Mouse (Mus musculus) ZHBTc4 (cell line): ENCODE measurements around the gene Lrrc32.

ENCODE experiments used
- DNase-seq: peaks from one replicate; pipeline ENCODE4 v3.0.0-alpha.2; 2011; ENCODE audit warnings: low read depth, low spot score

Gene Lrrc32

DNA sequence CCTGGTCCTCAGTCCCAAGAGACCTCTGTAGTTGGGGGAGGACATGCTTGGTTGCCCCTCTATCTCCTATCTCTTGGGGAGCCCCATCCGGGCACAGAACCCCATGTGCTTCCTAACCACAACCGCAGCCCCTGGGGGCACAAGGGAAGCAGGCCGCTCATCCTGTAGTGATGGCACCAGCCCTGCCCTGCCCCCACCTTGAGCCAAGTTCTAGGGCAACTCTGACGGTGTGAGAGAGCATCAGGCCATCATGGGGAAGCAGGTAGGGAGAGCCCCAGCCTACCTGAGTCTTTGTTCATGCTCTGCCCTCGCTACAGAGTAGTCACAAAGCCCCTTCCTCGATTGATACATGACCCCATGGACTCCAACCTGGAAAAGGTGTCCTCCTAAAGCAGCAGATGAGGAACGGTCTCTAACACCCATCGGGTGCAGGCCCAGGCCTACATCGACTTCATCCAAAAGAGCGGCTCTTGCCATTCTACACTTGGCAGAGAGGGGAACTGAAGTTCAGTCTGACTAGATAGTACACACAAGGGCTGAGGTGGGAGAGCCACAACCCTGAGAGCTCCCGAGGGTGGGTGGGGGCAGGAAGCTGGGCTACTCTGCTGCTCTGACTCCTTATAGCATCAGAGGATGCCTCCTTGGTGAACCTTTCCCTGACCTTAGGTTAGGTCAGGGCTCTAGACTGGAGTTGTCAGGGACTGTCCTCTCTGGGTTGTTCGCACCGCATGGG is 519 bp upstream of the Lrrc32 start:
- no peak for DNase-seq

DNA sequence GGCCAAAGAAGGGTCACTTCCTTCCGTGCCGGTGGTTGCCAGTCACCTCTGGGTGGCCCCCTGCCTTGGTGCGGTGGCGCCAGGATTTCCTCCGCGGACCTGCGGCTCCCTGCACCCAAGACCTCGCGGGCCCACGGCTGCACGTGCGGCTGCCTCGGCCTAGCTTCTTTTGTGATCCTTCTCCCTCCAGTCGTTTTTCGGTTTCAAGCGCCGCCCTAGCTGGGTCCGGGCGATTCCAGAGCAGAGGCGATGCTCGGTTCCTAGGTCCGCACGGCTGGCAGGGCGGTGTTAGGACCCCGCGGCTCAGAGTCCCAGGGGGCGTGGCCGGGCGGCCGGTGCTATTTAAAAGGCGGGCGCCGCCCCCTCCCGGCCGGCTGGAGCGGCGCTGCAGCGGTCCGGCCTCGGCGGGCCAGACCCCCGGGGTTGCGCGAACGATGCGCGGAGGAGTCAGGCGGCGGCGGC is 571 bp downstream of the Lrrc32 start:
- peak; percentile 87 for DNase-seq

DNA sequence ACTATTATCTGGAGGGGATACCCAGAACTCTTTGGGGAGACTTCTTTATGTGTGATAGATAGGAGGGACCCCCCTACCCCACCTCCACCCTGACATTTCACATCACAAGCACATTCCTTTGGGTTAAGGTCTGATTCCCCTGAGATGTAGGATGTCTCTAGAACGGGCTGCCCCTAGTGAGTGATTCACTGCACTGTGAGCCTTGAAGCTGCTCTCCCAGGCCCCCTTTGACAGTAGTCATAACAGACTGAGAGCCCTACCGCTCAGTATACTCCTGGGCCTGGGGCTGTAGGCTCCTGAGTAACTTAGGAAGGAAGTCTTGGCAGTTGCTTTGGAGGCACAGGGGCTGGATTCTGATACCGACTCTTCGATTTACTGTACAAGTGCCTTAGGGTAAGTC is 1.2 kb downstream of the Lrrc32 start:
- DNase-seq, result no peak

DNA sequence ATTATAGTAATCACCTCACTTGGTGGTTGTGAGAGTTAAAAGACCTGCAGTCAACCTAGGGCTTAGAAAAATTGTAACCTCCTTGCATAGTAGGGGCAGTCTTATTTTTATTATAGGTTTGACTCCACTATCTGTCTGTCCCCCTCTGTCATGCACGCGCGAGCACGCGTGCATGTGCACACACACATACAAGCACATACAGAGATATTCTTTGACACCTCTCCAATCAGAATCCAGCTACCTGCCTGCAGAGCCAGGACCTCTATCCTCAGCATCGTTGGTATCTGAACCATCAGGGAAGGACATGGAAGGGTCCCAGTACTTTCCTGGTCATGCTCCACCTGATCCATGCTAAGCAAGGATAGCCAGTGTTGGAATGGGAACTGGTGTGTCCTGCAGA is 1.8 kb downstream of the Lrrc32 start:
- DNase-seq, result no peak

DNA sequence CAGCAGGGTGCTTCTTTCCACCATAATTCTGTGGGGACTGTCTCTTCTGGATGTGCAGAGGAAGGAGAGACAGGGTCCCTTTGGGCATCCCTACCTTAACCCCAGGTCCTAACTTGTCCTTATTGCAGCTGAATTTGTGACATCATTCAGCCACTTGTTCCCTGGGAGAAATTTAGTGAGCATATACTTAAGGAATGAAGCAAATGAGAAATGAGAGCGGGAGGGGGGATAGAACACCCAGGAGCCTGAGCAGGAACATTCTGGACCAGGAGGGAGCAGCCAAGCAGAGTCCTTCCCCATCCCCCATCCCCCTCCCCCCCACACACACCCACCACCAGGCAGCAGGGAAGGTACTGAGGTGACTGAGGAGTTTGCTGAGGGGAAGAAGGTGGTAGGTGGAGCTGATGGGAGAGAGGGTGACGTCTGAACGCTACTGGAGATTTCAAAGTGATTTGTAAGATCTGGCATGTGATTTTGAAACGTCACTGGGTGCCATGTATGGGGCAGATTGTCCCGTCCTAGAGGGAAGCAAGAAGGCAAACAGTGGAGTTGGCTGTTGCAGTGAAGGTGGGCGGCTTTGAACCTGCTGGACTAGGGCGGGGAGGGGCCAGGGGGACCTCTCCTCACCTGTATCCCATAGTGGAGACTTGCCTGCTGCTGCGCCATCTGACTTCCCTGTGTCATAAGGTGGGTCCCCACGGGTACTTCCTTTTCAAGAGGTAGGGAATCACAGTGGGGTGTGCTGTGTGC is 2.5 kb downstream of the Lrrc32 start:
- no peak for DNase-seq

DNA sequence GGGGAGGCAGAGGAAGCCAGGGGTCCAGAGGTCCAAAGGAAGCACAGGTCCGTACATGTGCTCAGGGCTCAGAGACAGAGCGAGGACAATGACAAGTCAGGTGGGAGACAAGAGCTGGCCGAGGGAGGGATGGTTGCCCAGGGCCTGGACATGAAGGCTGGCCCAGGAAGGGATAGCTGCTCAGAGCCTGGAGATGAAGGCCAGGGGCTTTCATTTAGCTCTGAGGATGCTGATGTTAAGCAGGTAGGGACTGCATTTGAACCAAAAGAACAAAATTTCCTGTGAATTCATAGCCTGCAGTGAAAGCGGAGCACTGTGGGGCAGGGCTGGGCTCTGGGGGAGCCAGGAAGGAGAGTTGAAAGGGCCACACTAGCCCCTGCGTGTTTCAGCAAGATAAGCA is 3.2 kb downstream of the Lrrc32 start:
- DNase-seq, result no peak

DNA sequence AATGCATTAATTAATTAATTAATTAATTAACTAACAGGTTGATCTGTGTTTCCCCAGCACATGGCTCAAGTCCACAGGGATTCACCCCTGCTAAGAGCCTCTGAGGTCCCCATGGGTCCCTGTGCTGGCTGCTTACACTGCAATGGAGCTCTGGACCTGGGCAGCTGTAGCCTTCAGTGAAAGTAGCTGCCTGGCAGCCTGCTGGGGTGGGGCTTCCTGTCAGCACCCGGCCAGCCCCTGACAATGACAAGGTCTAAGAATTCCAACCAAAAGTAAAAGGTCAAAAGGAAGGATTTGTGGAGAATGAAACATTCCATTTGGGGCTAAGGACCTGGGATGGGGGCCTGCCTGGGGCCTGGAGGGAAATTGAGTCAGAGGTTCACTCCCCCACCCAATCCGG is 4.2 kb downstream of the Lrrc32 start:
- no peak for DNase-seq

DNA sequence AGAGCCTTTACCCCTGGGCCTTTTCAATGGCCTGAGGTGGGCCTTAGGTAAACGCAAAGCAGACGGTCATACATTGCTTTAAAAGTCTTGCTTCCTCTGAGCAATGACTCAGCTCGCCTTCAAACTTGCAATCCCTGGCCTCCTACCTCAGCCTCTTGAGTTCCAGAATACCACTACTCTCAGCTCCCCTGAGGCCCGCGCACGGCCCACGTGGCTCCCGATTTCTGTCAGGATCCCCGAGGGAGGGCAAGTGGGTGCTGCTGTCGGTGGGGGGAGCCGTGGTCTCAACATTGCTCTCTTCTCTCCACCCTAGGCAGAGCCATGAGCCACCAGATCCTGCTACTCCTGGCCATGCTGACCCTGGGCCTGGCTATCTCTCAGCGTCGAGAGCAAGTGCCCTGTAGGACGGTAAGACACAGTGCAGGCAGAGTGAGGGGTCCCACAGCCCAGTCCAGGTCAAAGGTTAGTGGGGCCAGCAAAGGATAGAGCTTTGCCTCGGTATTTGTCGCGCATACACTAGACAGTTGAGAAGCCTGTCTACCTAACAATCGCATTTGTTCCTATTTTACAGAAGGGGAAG is 4.9 kb downstream of the Lrrc32 start:
- DNase-seq, result no peak

DNA sequence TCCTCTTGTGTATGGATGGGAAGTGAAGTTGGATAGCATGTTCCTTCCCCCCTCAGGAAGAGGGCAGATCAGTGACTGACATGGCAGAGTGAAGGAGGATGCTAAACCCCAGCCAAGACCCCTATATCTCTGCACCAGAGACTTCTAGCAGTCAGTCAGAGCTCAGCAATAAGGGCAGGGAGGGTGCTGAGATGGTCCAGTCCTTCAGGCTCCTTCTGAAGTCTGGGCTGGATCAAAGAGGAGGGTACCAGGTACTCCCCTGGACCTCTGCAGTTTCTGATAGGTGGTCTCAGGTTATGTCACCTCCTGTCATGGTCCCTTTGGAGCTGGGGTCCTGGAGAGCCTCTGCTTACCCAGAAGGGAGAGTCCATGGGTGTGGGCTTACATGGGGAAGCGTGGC is 6.5 kb downstream of the Lrrc32 start:
- DNase-seq, result no peak

DNA sequence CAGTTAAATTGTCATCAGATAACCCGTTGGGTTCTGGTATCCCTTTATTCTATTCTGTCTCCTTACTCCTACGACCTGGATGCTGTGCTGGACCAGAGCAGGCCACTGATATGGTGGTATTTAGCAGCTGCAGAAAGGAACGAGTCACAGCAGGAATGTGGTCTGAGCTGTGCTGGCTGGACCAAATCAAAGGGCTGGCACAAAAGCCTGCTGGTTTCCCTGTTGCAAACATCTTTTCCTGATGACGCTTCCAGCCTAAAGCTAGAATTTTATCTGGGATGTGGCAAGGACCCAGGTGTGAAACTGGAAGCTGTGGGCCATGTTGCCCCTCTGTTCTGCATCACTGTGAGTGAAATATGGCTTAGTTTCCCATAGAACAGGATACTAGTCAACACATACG is 8.4 kb downstream of the Lrrc32 start:
- DNase-seq, result no peak

DNA sequence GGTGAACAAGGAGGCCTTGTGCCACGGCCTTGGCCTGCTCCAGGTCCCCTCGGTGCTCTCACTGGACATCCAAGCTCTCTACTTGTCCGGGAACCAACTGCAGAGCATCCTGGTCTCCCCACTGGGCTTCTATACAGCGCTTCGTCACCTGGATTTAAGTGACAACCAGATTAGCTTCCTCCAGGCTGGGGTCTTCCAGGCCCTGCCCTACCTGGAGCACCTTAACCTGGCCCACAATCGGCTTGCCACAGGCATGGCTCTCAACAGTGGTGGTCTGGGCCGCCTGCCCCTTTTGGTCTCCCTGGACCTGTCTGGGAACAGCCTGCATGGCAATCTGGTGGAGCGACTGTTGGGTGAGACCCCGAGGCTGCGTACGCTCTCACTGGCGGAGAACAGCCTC is 9.0 kb downstream of the Lrrc32 start:
- DNase-seq, result no peak

DNA sequence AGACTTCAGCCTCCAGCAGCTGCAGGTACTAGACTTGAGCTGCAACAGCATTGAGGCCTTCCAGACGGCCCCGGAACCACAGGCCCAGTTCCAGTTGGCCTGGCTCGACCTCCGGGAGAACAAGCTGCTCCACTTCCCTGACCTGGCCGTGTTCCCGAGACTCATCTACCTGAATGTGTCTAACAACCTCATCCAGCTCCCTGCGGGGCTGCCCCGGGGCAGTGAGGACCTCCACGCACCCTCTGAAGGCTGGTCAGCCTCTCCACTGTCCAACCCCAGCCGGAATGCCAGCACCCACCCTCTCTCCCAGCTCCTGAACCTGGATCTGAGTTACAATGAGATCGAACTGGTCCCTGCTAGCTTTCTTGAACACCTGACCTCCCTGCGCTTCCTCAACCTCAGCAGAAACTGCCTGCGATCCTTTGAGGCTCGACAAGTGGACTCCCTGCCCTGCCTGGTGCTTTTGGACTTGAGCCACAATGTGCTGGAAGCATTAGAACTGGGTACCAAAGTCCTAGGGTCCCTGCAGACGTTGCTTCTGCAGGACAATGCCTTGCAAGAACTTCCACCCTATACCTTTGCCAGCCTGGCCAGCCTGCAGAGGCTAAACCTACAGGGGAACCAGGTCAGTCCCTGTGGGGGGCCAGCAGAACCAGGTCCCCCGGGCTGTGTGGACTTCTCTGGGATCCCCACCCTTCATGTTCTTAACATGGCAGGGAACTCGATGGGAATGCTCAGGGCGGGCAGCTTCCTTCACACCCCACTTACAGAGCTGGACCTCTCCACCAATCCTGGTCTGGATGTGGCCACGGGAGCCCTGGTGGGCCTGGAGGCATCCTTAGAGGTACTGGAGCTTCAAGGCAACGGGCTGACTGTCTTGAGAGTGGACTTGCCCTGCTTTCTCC is 9.8 kb downstream of the Lrrc32 start:
- no peak for DNase-seq

DNA sequence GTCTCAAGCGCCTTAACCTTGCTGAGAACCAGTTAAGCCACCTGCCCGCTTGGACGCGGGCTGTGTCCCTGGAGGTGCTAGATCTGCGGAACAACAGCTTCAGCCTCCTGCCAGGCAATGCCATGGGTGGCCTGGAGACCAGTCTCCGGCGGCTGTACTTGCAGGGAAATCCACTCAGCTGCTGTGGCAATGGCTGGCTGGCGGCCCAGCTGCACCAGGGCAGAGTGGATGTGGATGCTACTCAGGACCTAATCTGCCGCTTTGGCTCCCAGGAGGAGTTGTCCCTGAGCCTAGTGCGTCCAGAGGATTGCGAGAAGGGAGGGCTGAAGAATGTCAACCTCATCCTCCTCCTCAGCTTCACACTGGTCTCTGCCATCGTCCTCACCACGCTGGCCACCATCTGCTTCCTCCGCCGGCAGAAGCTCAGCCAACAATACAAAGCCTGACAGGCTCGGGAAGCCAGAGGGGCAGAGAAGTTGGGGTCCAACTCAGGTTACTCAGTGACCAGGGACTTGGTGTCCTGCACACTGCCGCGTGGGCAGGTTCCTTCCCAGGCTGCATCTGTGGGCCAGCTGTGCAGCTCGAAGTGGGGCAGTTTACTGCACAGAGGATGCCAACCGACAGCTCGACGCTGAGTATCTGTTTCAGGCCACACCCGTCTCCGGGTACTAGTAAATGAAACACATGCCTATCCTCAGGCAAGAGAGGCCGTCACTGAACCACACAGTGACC is 10.6 kb downstream of the Lrrc32 start:
- DNase-seq, result peak; percentile 20

DNA sequence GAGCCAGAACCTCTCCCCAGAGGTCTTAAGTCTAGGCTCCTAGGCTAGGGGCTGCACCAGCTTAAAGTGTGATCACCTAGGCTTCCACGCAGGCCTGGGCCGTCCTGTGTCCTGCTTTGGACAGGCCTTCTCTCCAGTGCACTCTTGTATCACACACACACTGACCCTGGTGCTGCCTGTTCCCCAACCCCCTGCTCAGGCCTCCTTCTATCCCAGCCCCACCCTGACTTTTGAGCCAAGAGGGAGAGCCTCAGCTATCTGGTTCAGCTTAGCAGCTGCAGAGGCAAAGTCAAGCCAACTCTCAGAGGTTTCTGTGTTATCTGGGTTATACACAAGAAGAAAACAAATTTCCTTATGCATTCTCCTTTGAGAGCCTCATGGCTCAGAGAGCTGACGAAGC is 11.4 kb downstream of the Lrrc32 start:
- DNase-seq, result no peak

DNA sequence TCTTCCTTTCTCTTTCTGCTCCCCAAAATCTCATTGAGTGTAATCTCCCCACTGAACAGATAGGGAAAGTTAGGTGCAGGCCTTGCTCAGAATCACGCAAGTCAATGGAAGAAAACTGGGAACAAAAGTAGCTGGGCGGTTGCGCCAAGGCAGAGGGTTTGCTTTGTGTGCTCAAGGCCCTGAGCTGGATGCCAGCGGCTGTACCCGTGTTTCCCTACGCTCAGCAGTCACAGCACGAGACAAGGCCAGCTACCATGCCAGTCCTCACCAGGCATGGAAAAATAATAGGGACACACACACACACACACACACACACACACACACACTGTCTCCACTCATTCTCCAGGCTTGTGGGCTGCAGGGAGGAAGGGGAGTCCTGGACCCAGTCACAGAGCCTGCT is 12.0 kb downstream of the Lrrc32 start:
- DNase-seq, result no peak

DNA sequence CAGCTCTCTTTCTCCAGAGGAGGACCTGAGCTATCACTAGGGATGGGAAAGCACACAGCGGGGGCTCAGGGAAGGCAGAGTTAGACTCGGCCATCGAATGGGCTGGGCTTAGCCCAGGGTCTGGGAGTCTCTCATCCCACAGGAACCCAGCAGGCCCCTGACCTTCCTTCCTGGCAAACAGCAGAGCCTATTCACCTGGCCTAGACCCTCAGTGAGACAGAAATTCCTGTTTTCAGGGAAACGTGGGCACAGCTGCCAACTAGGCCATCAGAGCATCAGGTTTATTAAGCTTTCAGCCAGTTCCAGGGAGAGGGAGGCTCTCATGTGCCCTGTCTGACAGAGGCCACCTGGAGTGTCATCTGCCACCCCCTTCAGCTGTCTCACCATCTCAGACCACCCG is 13.8 kb downstream of the Lrrc32 start:
- DNase-seq, result no peak

DNA sequence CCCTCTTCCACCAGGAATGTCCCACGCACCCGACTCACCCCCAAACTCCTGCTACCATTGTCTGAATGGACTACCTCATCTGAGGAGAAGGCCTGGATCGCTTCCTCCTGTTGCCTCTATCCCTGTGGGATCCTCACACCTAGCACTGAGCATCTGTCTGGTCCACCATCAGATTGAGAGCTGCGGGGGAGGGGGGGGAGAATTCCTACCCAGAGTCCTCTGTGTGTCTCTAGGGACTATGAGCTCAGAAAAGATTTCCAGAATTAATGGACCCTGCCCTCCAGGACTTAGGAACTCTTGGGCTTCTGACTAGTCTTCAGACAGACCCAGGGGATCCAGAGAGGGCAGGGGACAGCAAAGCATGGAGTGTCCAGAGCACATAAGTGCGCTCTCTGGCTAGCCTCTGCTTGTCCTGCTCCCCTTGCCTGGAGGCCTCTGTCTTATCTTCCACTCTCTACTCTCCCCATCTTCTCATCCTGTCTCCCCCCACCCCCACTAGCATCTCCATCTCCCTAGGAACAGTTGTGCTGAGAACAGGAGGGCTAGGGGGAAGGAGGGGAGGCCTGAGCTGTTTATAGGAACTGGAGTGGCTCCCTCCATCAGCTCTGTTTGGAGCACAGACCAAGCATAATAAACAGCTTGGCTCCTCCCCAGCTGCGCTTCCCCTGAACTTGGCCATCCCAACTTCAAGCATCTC is 15.0 kb downstream of the Lrrc32 start:
- no peak for DNase-seq

DNA sequence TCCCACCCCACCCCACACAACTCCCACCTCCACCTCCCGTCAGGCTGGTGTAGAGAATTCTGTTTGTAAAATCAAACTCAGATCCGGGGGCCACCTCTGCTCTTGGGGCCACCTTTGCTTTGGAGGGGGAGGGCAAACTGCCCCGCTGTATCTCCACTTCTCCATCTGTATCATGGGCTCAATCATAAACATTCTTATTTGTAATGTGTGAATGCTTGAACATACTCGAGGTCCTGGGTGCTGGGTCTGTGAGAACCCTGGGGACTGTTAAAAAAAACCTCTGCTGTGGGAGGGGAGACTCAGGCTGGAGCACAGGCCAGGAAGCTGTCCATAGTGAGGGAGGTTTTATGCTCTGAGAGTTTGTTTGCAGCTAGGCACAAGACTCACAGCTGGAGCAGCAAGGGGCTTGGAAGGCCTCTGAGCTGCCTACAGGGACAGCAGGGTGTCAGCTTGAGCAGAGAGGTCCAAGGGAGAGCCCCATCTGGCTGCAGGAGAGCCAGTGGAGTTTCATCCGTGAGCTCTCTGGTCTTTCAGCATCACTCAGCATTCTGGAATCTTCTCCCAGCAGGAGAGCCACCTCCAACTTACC is 15.7 kb downstream of the Lrrc32 start:
- DNase-seq, result no peak

DNA sequence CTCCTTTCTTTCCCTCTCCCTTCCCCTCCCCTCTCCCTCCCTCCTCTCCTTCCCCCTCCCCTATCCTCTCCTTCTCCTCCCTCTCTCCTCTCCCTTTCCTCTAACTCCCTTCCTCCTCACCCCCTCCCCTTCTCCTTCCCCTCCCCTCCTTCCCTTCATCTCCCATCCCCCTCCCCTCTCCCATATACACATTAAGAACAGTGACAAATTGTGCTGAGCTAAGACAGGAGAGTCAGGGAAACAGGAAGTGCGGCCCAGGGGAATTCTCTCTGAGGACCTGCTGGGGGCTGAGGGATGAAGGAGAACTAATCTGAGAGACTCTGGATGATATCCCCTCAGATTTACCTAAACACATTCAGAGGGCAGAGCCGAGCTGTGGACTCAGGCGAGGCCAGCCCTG is 16.6 kb downstream of the Lrrc32 start:
- DNase-seq, result no peak
